Mouse (Mus musculus) ES-Bruce4 (cell line): ENCODE measurements around the gene A4galt.
"Not testable (repeated sequence)": the region's sequence is repeated elsewhere in the genome, so short reads cannot be mapped to it uniquely, and the experiment has no call there.

Experiments used
- CTCF ChIP-seq: IDR thresholded peaks from one replicate; pipeline ENCODE4 v1.8.1; 2011; ENCODE audit warnings: low read depth, low read length
- POLR2A ChIP-seq: IDR thresholded peaks from one replicate; pipeline ENCODE4 v1.8.1; 2011; ENCODE audit warnings: low read length; ENCODE audit not compliant: insufficient read depth

GRCm38 (mm10) chr15:83268428-83268827, 16.9 kb upstream of the A4galt start:
- not testable (repeated sequence) for TF ChIP-seq CTCF, POLR2A
